Mouse (Mus musculus) MEL (cell line): ENCODE data around the gene Olfr465-ps1. TPM values are rescaled to one million over a fixed set of nuclear protein-coding genes. Genes with fewer than 3 reads are reported as not detected.

Source experiments
- DNase-seq: peaks from one replicate; pipeline ENCODE4 v3.0.0; 2011; ENCODE audit warnings: low read depth, low spot score
- H3K27ac ChIP-seq: 2 replicates; pipeline ENCODE4 v1.5.1; 2012; ENCODE audit warnings: low read depth, mild to moderate bottlenecking, control low read depth, low read length, moderate library complexity; ENCODE audit not compliant: control insufficient read depth
- H3K27me3 ChIP-seq, 2 experiments: fragments of 150-350 bp in 1 of 2; sonication (generic) in 1 of 2; 2 replicates each; pipeline ENCODE4 v1.6.1; 2012; ENCODE audit warnings: low read length in 2 of 2, mild to moderate bottlenecking in 2 of 2, improper control_type of control experiment in 1 of 2, moderate library complexity in 1 of 2; ENCODE audit not compliant: insufficient read depth in 2 of 2, control insufficient read depth in 1 of 2
- H3K36me3 ChIP-seq, 2 experiments: 2 replicates each; pipeline ENCODE4 v1.6.1; 2012 to 2014; ENCODE audit warnings: low read length in 2 of 2, improper control_type of control experiment in 1 of 2, inconsistent platforms in 1 of 2, mild to moderate bottlenecking in 1 of 2; ENCODE audit not compliant: insufficient read depth in 2 of 2, control insufficient read depth in 1 of 2
- H3K4me1 ChIP-seq, 2 experiments: fragments of 150-350 bp in 1 of 2; sonication (generic) in 1 of 2; 2 replicates each; pipeline ENCODE4 v1.6.1; 2012; ENCODE audit warnings: low read length in 2 of 2, improper control_type of control experiment in 1 of 2, mild to moderate bottlenecking in 1 of 2; ENCODE audit not compliant: insufficient read depth in 2 of 2, control insufficient read depth in 1 of 2
- H3K4me3 ChIP-seq, 2 experiments: fragments of 150-350 bp in 1 of 2; sonication (generic) in 1 of 2; 2 replicates each; pipeline ENCODE4 v1.5.1; 2012; ENCODE audit warnings: low read depth in 2 of 2, low read length in 2 of 2, mild to moderate bottlenecking in 2 of 2, moderate library complexity in 2 of 2, control low read depth in 1 of 2, improper control_type of control experiment in 1 of 2; ENCODE audit not compliant: control insufficient read depth in 1 of 2, insufficient read depth in 1 of 2
- H3K79me2 ChIP-seq: 2 replicates; pipeline ENCODE4 v1.6.1; 2012; ENCODE audit warnings: mild to moderate bottlenecking, low read length, moderate library complexity; ENCODE audit not compliant: control insufficient read depth, poor library complexity, insufficient read depth
- H3K9ac ChIP-seq: 2 replicates; pipeline ENCODE4 v1.6.1; 2012; ENCODE audit warnings: low read depth, mild to moderate bottlenecking, control low read depth, low read length, moderate library complexity; ENCODE audit not compliant: control insufficient read depth, poor library complexity, severe bottlenecking
- H3K9me3 ChIP-seq: fragments of 150-350 bp; sonication (generic); replicated peaks from 2 replicates; pipeline ENCODE4 v1.6.1; 2012; ENCODE audit warnings: mild to moderate bottlenecking, low read length, improper control_type of control experiment, moderate library complexity; ENCODE audit not compliant: insufficient read depth
- CHD1 ChIP-seq: IDR thresholded peaks from 2 replicates; pipeline ENCODE4 v1.6.1; 2012; ENCODE audit warnings: low read depth, mild to moderate bottlenecking, inconsistent platforms, low read length, improper control_type of control experiment
- ELF1 ChIP-seq: IDR thresholded peaks from 2 replicates; pipeline ENCODE4 v1.6.1; 2014; ENCODE audit warnings: low read depth, mild to moderate bottlenecking, inconsistent platforms, low read length, improper control_type of control experiment, moderate library complexity
- GATA1 ChIP-seq: IDR thresholded peaks from 2 replicates; pipeline ENCODE4 v1.6.1; 2011; ENCODE audit warnings: low read depth, low read length, improper control_type of control experiment
- HCFC1 ChIP-seq: IDR thresholded peaks from 2 replicates; pipeline ENCODE4 v1.6.1; 2012; ENCODE audit warnings: low read depth, mild to moderate bottlenecking, inconsistent platforms, low read length, improper control_type of control experiment, moderate library complexity
- JUND ChIP-seq: IDR thresholded peaks from 2 replicates; pipeline ENCODE4 v1.6.1; 2011; ENCODE audit warnings: low read depth, mild to moderate bottlenecking, improper control_type of control experiment, low read length
- KAT2A ChIP-seq: conservative IDR thresholded peaks from 2 replicates; pipeline ENCODE4 v1.6.1; 2012; ENCODE audit warnings: low read depth, low read length, improper control_type of control experiment, inconsistent platforms
- MAFK ChIP-seq: IDR thresholded peaks from 2 replicates; pipeline ENCODE4 v1.6.1; 2011; ENCODE audit warnings: low read depth, mild to moderate bottlenecking, low read length, improper control_type of control experiment, borderline replicate concordance
- MAX ChIP-seq: IDR thresholded peaks from 2 replicates; pipeline ENCODE4 v1.6.1; 2011; ENCODE audit warnings: low read length, improper control_type of control experiment
- MXI1 ChIP-seq: IDR thresholded peaks from 2 replicates; pipeline ENCODE4 v1.6.1; 2011; ENCODE audit warnings: mild to moderate bottlenecking, low read depth, low read length, improper control_type of control experiment
- MYB ChIP-seq: IDR thresholded peaks from 2 replicates; pipeline ENCODE4 v1.6.1; 2011; ENCODE audit warnings: mild to moderate bottlenecking, low read depth, low read length, improper control_type of control experiment
- MYC ChIP-seq: IDR thresholded peaks from 2 replicates; pipeline ENCODE4 v1.6.1; 2011; ENCODE audit warnings: low read depth, mild to moderate bottlenecking, low read length, improper control_type of control experiment, moderate library complexity
- NELFE ChIP-seq: IDR thresholded peaks from 2 replicates; pipeline ENCODE4 v1.6.1; 2011; ENCODE audit warnings: low read depth, low read length, improper control_type of control experiment
- NRF1 ChIP-seq: IDR thresholded peaks from 2 replicates; pipeline ENCODE4 v1.6.1; 2014; ENCODE audit warnings: low read depth, mild to moderate bottlenecking, inconsistent platforms, low read length, improper control_type of control experiment, moderate library complexity; ENCODE audit not compliant: poor library complexity, insufficient read depth, severe bottlenecking
- POLR2AphosphoS5 ChIP-seq: IDR thresholded peaks from 2 replicates; pipeline ENCODE4 v1.6.1; 2012; ENCODE audit warnings: low read depth, borderline replicate concordance, mild to moderate bottlenecking, inconsistent platforms, low read length, moderate library complexity, mixed read lengths
- RAD21 ChIP-seq: IDR thresholded peaks from 2 replicates; pipeline ENCODE4 v1.6.1; 2011; ENCODE audit warnings: mild to moderate bottlenecking, low read depth, low read length, improper control_type of control experiment
- TAL1 ChIP-seq: IDR thresholded peaks from 2 replicates; pipeline ENCODE4 v1.6.1; 2012; ENCODE audit warnings: mild to moderate bottlenecking, inconsistent platforms, low read length, moderate library complexity, mixed read lengths
- TBP ChIP-seq: IDR thresholded peaks from 2 replicates; pipeline ENCODE4 v1.8.0; 2011; ENCODE audit warnings: low read depth, low read length, improper control_type of control experiment
- UBTF ChIP-seq: IDR thresholded peaks from 2 replicates; pipeline ENCODE4 v1.6.1; 2012; ENCODE audit warnings: low read depth, mild to moderate bottlenecking, inconsistent platforms, low read length, improper control_type of control experiment, moderate library complexity, borderline replicate concordance; ENCODE audit not compliant: insufficient read depth
- USF2 ChIP-seq, 2 experiments: IDR thresholded peaks; 2 replicates each; pipeline ENCODE4 v1.6.1; 2011 to 2012; ENCODE audit warnings: improper control_type of control experiment in 2 of 2, low read length in 2 of 2, borderline replicate concordance in 1 of 2, inconsistent platforms in 1 of 2, low read depth in 1 of 2, mild to moderate bottlenecking in 1 of 2; ENCODE audit not compliant: insufficient read depth in 1 of 2
- ZC3H11A ChIP-seq: IDR thresholded peaks from 2 replicates; pipeline ENCODE4 v1.6.1; 2012; ENCODE audit warnings: low read depth, mild to moderate bottlenecking, inconsistent platforms, low read length, improper control_type of control experiment
- ZKSCAN1 ChIP-seq: IDR thresholded peaks from 2 replicates; pipeline ENCODE4 v1.6.1; 2012; ENCODE audit warnings: low read depth, mild to moderate bottlenecking, inconsistent platforms, low read length, improper control_type of control experiment, moderate library complexity
- ZMIZ1 ChIP-seq: IDR thresholded peaks from 2 replicates; pipeline ENCODE4 v1.6.1; 2012; ENCODE audit warnings: low read depth, mild to moderate bottlenecking, inconsistent platforms, low read length, improper control_type of control experiment, moderate library complexity
- polyA plus RNA-seq, 2 experiments: library from polyadenylated mRNA; stranded (reverse) in 1 of 2; unstranded in 1 of 2; fragments of >175 nt in 1 of 2; fragments of >200 nt in 1 of 2; gene quantifications; 2 replicates each; pipeline versions ENCODE4 v1.2.1 to v1.2.4; 2012; ENCODE audit warnings: low replicate concordance in 2 of 2, low read depth in 1 of 2; ENCODE audit not compliant: insufficient read length in 2 of 2, insufficient read depth in 1 of 2, missing spikeins in 1 of 2
- total RNA-seq: library from RNA; depleted of rRNA; stranded (reverse); fragments of 300-350 nt; gene quantifications from 2 replicates; pipeline ENCODE4 v1.2.3, GENCODE M21; 2012

The Olfr465-ps1 gene
- total and polyA plus RNA-seq, 3 experiments: not detected

DNA sequence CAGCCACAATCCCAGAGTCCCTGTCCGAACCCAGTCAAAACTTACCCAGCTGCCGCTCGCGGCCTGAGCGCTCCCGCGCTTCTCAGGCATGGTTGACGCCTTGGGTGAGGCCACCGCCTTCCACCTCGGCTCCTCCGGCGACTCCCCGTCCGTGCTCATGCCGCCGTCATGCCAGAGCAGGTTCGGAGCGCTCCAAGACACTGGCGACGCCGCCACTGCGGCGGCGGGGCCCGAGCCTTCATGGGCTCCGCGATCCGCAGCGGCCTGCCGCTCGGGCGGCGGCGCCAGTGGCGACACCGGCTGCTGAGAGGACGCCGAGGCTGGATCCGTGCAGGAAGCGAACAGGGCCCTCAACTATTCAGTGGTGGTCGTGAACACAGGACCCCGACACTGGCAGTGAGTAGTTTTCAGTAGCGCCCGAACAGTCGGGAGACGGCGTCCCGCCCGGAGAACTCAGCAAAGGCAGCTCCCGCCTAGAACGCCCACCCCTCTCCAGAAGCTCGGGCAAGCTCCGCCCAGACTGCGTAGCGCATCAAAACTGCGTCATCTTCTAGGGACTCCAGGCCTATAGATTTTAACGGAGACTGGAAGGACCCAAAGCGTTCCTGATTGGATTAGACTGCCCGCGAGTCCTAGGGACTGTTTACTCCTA is 25.3 kb upstream of the Olfr465-ps1 start, which contains the start of gene Mfsd14b (continued):
- TF ChIP-seq ZMIZ1 (peak; percentile 62; the same call in 1 of the 2 replicates), GATA1 (no peak), CHD1 (0 out of 2 replicates have a peak, but pooled peaks have one; percentile 34)
- TF ChIP-seq, all 39 proteins: peak for 16

- DNase-seq: no peak
- Histone ChIP-seq H3K9ac (peak overlapping the region; percentile 76), H3K9me3 (no peaks in the 10 kb centered on the region), H3K27ac (peak overlapping the region; percentile 52), H3K79me2 (peaks cover 27% of the 10 kb centered on the region), H3K4me3 (peak overlapping the region; percentile 81 to 83), H3K4me1 (peaks cover 3 to 9% of the 10 kb centered on the region in 2 experiments; a peak in 2 of 4 replicates), H3K36me3 (peaks cover 2 to 22% of the 10 kb centered on the region in 2 experiments; a peak in 3 of 4 replicates), H3K27me3 (no peaks in the 10 kb centered on the region)
- TF ChIP-seq ZC3H11A (no peak), MYB (no peak), MYC (no peak), ELF1 (no peak), USF2 (IDR thresholded peaks at IDR 0.05; ENCODE audit: borderline replicate concordance in 1 of 2, insufficient read depth in 1 of 2, low read depth in 1 of 2, low read length in 2 of 2) (no peak), ZKSCAN1 (no peak), NELFE (no peak), GATA1 (no peak), POLR2AphosphoS5 (no peak), MAFK (no peak), RAD21 (no peak), NRF1 (no peak), MAX (no peak), MXI1 (no peak), HCFC1 (no peak), TAL1 (no peak), JUND (no peak), UBTF (no peak), TBP (no peak), KAT2A (no peak)
Measured at GRCm38 (mm10) chr13:65113239-65113638, 24.6 kb upstream of the Olfr465-ps1 start.
